Mouse (Mus musculus): Measurements from ENCODE around the gene Necap2.

DNA sequence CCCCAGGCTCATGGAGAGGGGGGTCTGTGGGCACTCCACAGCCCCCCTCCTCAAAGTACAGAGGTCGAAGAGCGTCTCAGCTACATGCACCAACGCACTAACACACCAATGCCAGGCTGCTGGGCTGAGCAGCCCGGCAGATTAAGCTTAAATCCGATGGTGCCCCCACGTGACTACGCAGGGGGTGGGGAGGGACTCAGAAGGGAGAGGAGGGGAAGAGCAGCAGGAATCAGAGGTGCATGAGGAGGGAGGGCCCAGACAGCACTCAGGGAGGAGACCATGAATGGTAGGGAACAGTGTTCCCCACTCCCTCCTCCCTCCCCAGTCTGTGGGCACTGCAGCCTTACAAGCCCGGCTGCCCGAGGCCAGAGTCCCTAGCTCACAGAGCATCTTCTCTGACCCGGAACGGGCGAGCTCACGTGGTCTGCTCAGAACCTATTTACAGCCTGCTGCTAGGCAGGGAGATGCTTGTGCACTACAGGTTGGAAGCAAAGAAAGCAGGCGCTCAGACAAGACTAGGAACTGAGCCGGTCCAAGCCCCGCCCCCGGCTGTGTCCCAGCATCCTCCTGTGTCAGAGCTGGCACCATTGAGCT lies 24.5 kb downstream of the Necap2 start:
- no peak for TF ChIP-seq POLR2A (IDR thresholded peaks at IDR 0.05; ENCODE audit: insufficient read depth, low read length)
- TF ChIP-seq CTCF (IDR thresholded peaks at IDR 0.05; ENCODE audit: low read depth, low read length): no peak

All from ES-Bruce4 (cell line).